Mouse (Mus musculus) G1E-ER4 (cell line): ENCODE data around the gene Hrh3. TPM values are rescaled to one million over a fixed set of nuclear protein-coding genes. Genes with fewer than 3 reads are reported as not detected.

Experiments
- GATA1 ChIP-seq: IDR thresholded peaks from one replicate; pipeline ENCODE4 v1.8.0; 2012; ENCODE audit warnings: low read length, inconsistent platforms
- polyA plus RNA-seq: library from polyadenylated mRNA; stranded (reverse); fragments of >175 nt; gene quantifications from 2 replicates; pipeline ENCODE4 v1.2.3, GENCODE M21; 2012

Gene Hrh3
- not detected in 2 replicates for polyA plus RNA-seq

GRCm38 (mm10) chr2:180103978-180104658 lies at the start of gene Hrh3:
Hrh3 (minus strand) TSS chr2:180104488.
- TF ChIP-seq GATA1, result no peak

- TF ChIP-seq GATA1, result no peak
Observed at GRCm38 (mm10) chr2:180148551-180148950, 44.3 kb upstream of the Hrh3 start.

GRCm38 (mm10) chr2:180147379-180147778 lies 43.1 kb upstream of the Hrh3 start:
- TF ChIP-seq GATA1, result no peak

- TF ChIP-seq GATA1, result no peak
Observed at GRCm38 (mm10) chr2:180146091-180146490, 41.8 kb upstream of the Hrh3 start.

GRCm38 (mm10) chr2:180135414-180135813 lies 31.1 kb upstream of the Hrh3 start:
- no peak for TF ChIP-seq GATA1

GRCm38 (mm10) chr2:180133911-180134310 lies 29.6 kb upstream of the Hrh3 start:
- no peak for TF ChIP-seq GATA1

- no peak for TF ChIP-seq GATA1
Observed at GRCm38 (mm10) chr2:180133231-180133630, 28.9 kb upstream of the Hrh3 start.

- no peak for TF ChIP-seq GATA1
Observed at GRCm38 (mm10) chr2:180127675-180128074, 23.4 kb upstream of the Hrh3 start.

- TF ChIP-seq GATA1, result no peak
Observed at GRCm38 (mm10) chr2:180126195-180126594, 21.9 kb upstream of the Hrh3 start.

GRCm38 (mm10) chr2:180124192-180124591 lies 19.9 kb upstream of the Hrh3 start:
- no peak for TF ChIP-seq GATA1

GRCm38 (mm10) chr2:180120292-180120761 lies 16.0 kb upstream of the Hrh3 start:
- no peak for TF ChIP-seq GATA1

- no peak for TF ChIP-seq GATA1
Observed at GRCm38 (mm10) chr2:180119439-180120291, 15.4 kb upstream of the Hrh3 start.

- TF ChIP-seq GATA1, result no peak
Observed at GRCm38 (mm10) chr2:180118661-180119438, 14.6 kb upstream of the Hrh3 start, which contains the start of gene Osbpl2. Osbpl2 (plus strand) TSS chr2:180119306.

GRCm38 (mm10) chr2:180117485-180118194 lies 13.4 kb upstream of the Hrh3 start:
- no peak for TF ChIP-seq GATA1
